Mouse (Mus musculus) MEL (cell line): Measurements from ENCODE around the gene Fbxw2. TPM values are rescaled to one million over a fixed set of nuclear protein-coding genes. Genes with fewer than 3 reads are reported as not detected.
A peak's percentile ranks its signal among the peaks of the same experiment; 100 is the strongest.

Experiments
- DNase-seq: peaks from one replicate; pipeline ENCODE4 v3.0.0; 2011; ENCODE audit warnings: low read depth, low spot score
- H3K27ac ChIP-seq: 2 replicates; pipeline ENCODE4 v1.5.1; 2012; ENCODE audit warnings: low read depth, mild to moderate bottlenecking, control low read depth, low read length, moderate library complexity; ENCODE audit not compliant: control insufficient read depth
- H3K27me3 ChIP-seq, 2 experiments: fragments of 150-350 bp in 1 of 2; sonication (generic) in 1 of 2; 2 replicates each; pipeline ENCODE4 v1.6.1; 2012; ENCODE audit warnings: low read length in 2 of 2, mild to moderate bottlenecking in 2 of 2, improper control_type of control experiment in 1 of 2, moderate library complexity in 1 of 2; ENCODE audit not compliant: insufficient read depth in 2 of 2, control insufficient read depth in 1 of 2
- H3K36me3 ChIP-seq, 2 experiments: 2 replicates each; pipeline ENCODE4 v1.6.1; 2012 to 2014; ENCODE audit warnings: low read length in 2 of 2, improper control_type of control experiment in 1 of 2, inconsistent platforms in 1 of 2, mild to moderate bottlenecking in 1 of 2; ENCODE audit not compliant: insufficient read depth in 2 of 2, control insufficient read depth in 1 of 2
- H3K4me1 ChIP-seq, 2 experiments: fragments of 150-350 bp in 1 of 2; sonication (generic) in 1 of 2; 2 replicates each; pipeline ENCODE4 v1.6.1; 2012; ENCODE audit warnings: low read length in 2 of 2, improper control_type of control experiment in 1 of 2, mild to moderate bottlenecking in 1 of 2; ENCODE audit not compliant: insufficient read depth in 2 of 2, control insufficient read depth in 1 of 2
- H3K4me3 ChIP-seq, 2 experiments: fragments of 150-350 bp in 1 of 2; sonication (generic) in 1 of 2; 2 replicates each; pipeline ENCODE4 v1.5.1; 2012; ENCODE audit warnings: low read depth in 2 of 2, low read length in 2 of 2, mild to moderate bottlenecking in 2 of 2, moderate library complexity in 2 of 2, control low read depth in 1 of 2, improper control_type of control experiment in 1 of 2; ENCODE audit not compliant: control insufficient read depth in 1 of 2, insufficient read depth in 1 of 2
- H3K79me2 ChIP-seq: 2 replicates; pipeline ENCODE4 v1.6.1; 2012; ENCODE audit warnings: mild to moderate bottlenecking, low read length, moderate library complexity; ENCODE audit not compliant: control insufficient read depth, poor library complexity, insufficient read depth
- H3K9ac ChIP-seq: 2 replicates; pipeline ENCODE4 v1.6.1; 2012; ENCODE audit warnings: low read depth, mild to moderate bottlenecking, control low read depth, low read length, moderate library complexity; ENCODE audit not compliant: control insufficient read depth, poor library complexity, severe bottlenecking
- H3K9me3 ChIP-seq: fragments of 150-350 bp; sonication (generic); replicated peaks from 2 replicates; pipeline ENCODE4 v1.6.1; 2012; ENCODE audit warnings: mild to moderate bottlenecking, low read length, improper control_type of control experiment, moderate library complexity; ENCODE audit not compliant: insufficient read depth
- BHLHE40 ChIP-seq: IDR thresholded peaks from 2 replicates; pipeline ENCODE4 v1.6.1; 2012; ENCODE audit warnings: low read depth, mild to moderate bottlenecking, inconsistent platforms, low read length, improper control_type of control experiment, borderline replicate concordance
- CHD1 ChIP-seq: IDR thresholded peaks from 2 replicates; pipeline ENCODE4 v1.6.1; 2012; ENCODE audit warnings: low read depth, mild to moderate bottlenecking, inconsistent platforms, low read length, improper control_type of control experiment
- CHD2 ChIP-seq: IDR thresholded peaks from 2 replicates; pipeline ENCODE4 v1.6.1; 2011; ENCODE audit warnings: low read length, improper control_type of control experiment
- CTCF ChIP-seq, 3 experiments: IDR thresholded peaks in 2 of 3; conservative IDR thresholded peaks in 1 of 3; 2 replicates each; pipeline ENCODE4 v1.5.1; 2011 to 2012; ENCODE audit warnings: low read length in 3 of 3, low read depth in 2 of 3, mild to moderate bottlenecking in 2 of 3, improper control_type of control experiment in 1 of 3, inconsistent platforms in 1 of 3, mixed read lengths in 1 of 3, moderate library complexity in 1 of 3; ENCODE audit not compliant: control insufficient read depth in 1 of 3, insufficient read depth in 1 of 3, poor library complexity in 1 of 3, severe bottlenecking in 1 of 3
- E2F4 ChIP-seq: IDR thresholded peaks from 2 replicates; pipeline ENCODE4 v1.6.1; 2011; ENCODE audit warnings: low read depth, low read length, improper control_type of control experiment, borderline replicate concordance
- ELF1 ChIP-seq: IDR thresholded peaks from 2 replicates; pipeline ENCODE4 v1.6.1; 2014; ENCODE audit warnings: low read depth, mild to moderate bottlenecking, inconsistent platforms, low read length, improper control_type of control experiment, moderate library complexity
- EP300 ChIP-seq, 2 experiments: IDR thresholded peaks; 2 replicates each; pipeline ENCODE4 v1.6.1; 2011; ENCODE audit warnings: improper control_type of control experiment in 2 of 2, low read length in 2 of 2, low read depth in 1 of 2, mild to moderate bottlenecking in 1 of 2
- ETS1 ChIP-seq: IDR thresholded peaks from 2 replicates; pipeline ENCODE4 v1.6.1; 2012; ENCODE audit warnings: low read depth, mild to moderate bottlenecking, inconsistent platforms, low read length, improper control_type of control experiment, moderate library complexity
- GABPA ChIP-seq: IDR thresholded peaks from 2 replicates; pipeline ENCODE4 v1.6.1; 2012; ENCODE audit warnings: low read depth, mild to moderate bottlenecking, inconsistent platforms, low read length, improper control_type of control experiment, moderate library complexity
- GATA1 ChIP-seq: IDR thresholded peaks from 2 replicates; pipeline ENCODE4 v1.6.1; 2011; ENCODE audit warnings: low read depth, low read length, improper control_type of control experiment
- HCFC1 ChIP-seq: IDR thresholded peaks from 2 replicates; pipeline ENCODE4 v1.6.1; 2012; ENCODE audit warnings: low read depth, mild to moderate bottlenecking, inconsistent platforms, low read length, improper control_type of control experiment, moderate library complexity
- JUND ChIP-seq: IDR thresholded peaks from 2 replicates; pipeline ENCODE4 v1.6.1; 2011; ENCODE audit warnings: low read depth, mild to moderate bottlenecking, improper control_type of control experiment, low read length
- KAT2A ChIP-seq: conservative IDR thresholded peaks from 2 replicates; pipeline ENCODE4 v1.6.1; 2012; ENCODE audit warnings: low read depth, low read length, improper control_type of control experiment, inconsistent platforms
- MAFK ChIP-seq: IDR thresholded peaks from 2 replicates; pipeline ENCODE4 v1.6.1; 2011; ENCODE audit warnings: low read depth, mild to moderate bottlenecking, low read length, improper control_type of control experiment, borderline replicate concordance
- MAX ChIP-seq: IDR thresholded peaks from 2 replicates; pipeline ENCODE4 v1.6.1; 2011; ENCODE audit warnings: low read length, improper control_type of control experiment
- MAZ ChIP-seq: IDR thresholded peaks from 2 replicates; pipeline ENCODE4 v1.6.1; 2012; ENCODE audit warnings: low read depth, mild to moderate bottlenecking, inconsistent platforms, low read length, improper control_type of control experiment
- MEF2A ChIP-seq: IDR thresholded peaks from 2 replicates; pipeline ENCODE4 v1.6.1; 2014; ENCODE audit warnings: low read depth, mild to moderate bottlenecking, inconsistent platforms, low read length, improper control_type of control experiment; ENCODE audit not compliant: poor library complexity, insufficient replicate concordance, severe bottlenecking; ENCODE audit errors: extremely low read depth
- MXI1 ChIP-seq: IDR thresholded peaks from 2 replicates; pipeline ENCODE4 v1.6.1; 2011; ENCODE audit warnings: mild to moderate bottlenecking, low read depth, low read length, improper control_type of control experiment
- MYB ChIP-seq: IDR thresholded peaks from 2 replicates; pipeline ENCODE4 v1.6.1; 2011; ENCODE audit warnings: mild to moderate bottlenecking, low read depth, low read length, improper control_type of control experiment
- MYC ChIP-seq: IDR thresholded peaks from 2 replicates; pipeline ENCODE4 v1.6.1; 2011; ENCODE audit warnings: low read depth, mild to moderate bottlenecking, low read length, improper control_type of control experiment, moderate library complexity
- NELFE ChIP-seq: IDR thresholded peaks from 2 replicates; pipeline ENCODE4 v1.6.1; 2011; ENCODE audit warnings: low read depth, low read length, improper control_type of control experiment
- NRF1 ChIP-seq: IDR thresholded peaks from 2 replicates; pipeline ENCODE4 v1.6.1; 2014; ENCODE audit warnings: low read depth, mild to moderate bottlenecking, inconsistent platforms, low read length, improper control_type of control experiment, moderate library complexity; ENCODE audit not compliant: poor library complexity, insufficient read depth, severe bottlenecking
- POLR2A ChIP-seq, 2 experiments: IDR thresholded peaks; 2 replicates each; pipeline ENCODE4 v1.6.1; 2011 to 2012; ENCODE audit warnings: low read length in 2 of 2, mild to moderate bottlenecking in 2 of 2, control low read depth in 1 of 2, improper control_type of control experiment in 1 of 2, low read depth in 1 of 2, moderate library complexity in 1 of 2; ENCODE audit not compliant: control insufficient read depth in 1 of 2, insufficient read depth in 1 of 2, poor library complexity in 1 of 2
- POLR2AphosphoS2 ChIP-seq: IDR thresholded peaks from 2 replicates; pipeline ENCODE4 v1.6.1; 2011; ENCODE audit warnings: low read length, improper control_type of control experiment
- POLR2AphosphoS5 ChIP-seq: IDR thresholded peaks from 2 replicates; pipeline ENCODE4 v1.6.1; 2012; ENCODE audit warnings: low read depth, borderline replicate concordance, mild to moderate bottlenecking, inconsistent platforms, low read length, moderate library complexity, mixed read lengths
- RCOR1 ChIP-seq: IDR thresholded peaks from 2 replicates; pipeline ENCODE4 v1.6.1; 2012; ENCODE audit warnings: low read depth, mild to moderate bottlenecking, inconsistent platforms, low read length, improper control_type of control experiment
- SIN3A ChIP-seq: IDR thresholded peaks from 2 replicates; pipeline ENCODE4 v1.6.1; 2012; ENCODE audit warnings: low read length, improper control_type of control experiment, inconsistent platforms
- SMC3 ChIP-seq: IDR thresholded peaks from 2 replicates; pipeline ENCODE4 v1.6.1; 2011; ENCODE audit warnings: low read depth, low read length, improper control_type of control experiment
- TAL1 ChIP-seq: IDR thresholded peaks from 2 replicates; pipeline ENCODE4 v1.6.1; 2012; ENCODE audit warnings: mild to moderate bottlenecking, inconsistent platforms, low read length, moderate library complexity, mixed read lengths
- TBP ChIP-seq: IDR thresholded peaks from 2 replicates; pipeline ENCODE4 v1.8.0; 2011; ENCODE audit warnings: low read depth, low read length, improper control_type of control experiment
- TCF12 ChIP-seq: IDR thresholded peaks from 2 replicates; pipeline ENCODE4 v1.6.1; 2014; ENCODE audit warnings: low read depth, mild to moderate bottlenecking, inconsistent platforms, low read length, improper control_type of control experiment, moderate library complexity
- UBTF ChIP-seq: IDR thresholded peaks from 2 replicates; pipeline ENCODE4 v1.6.1; 2012; ENCODE audit warnings: low read depth, mild to moderate bottlenecking, inconsistent platforms, low read length, improper control_type of control experiment, moderate library complexity, borderline replicate concordance; ENCODE audit not compliant: insufficient read depth
- USF1 ChIP-seq: IDR thresholded peaks from 2 replicates; pipeline ENCODE4 v1.6.1; 2014; ENCODE audit warnings: low read depth, mild to moderate bottlenecking, inconsistent platforms, low read length, improper control_type of control experiment, moderate library complexity
- USF2 ChIP-seq, 2 experiments: IDR thresholded peaks; 2 replicates each; pipeline ENCODE4 v1.6.1; 2011 to 2012; ENCODE audit warnings: improper control_type of control experiment in 2 of 2, low read length in 2 of 2, borderline replicate concordance in 1 of 2, inconsistent platforms in 1 of 2, low read depth in 1 of 2, mild to moderate bottlenecking in 1 of 2; ENCODE audit not compliant: insufficient read depth in 1 of 2
- ZC3H11A ChIP-seq: IDR thresholded peaks from 2 replicates; pipeline ENCODE4 v1.6.1; 2012; ENCODE audit warnings: low read depth, mild to moderate bottlenecking, inconsistent platforms, low read length, improper control_type of control experiment
- ZKSCAN1 ChIP-seq: IDR thresholded peaks from 2 replicates; pipeline ENCODE4 v1.6.1; 2012; ENCODE audit warnings: low read depth, mild to moderate bottlenecking, inconsistent platforms, low read length, improper control_type of control experiment, moderate library complexity
- ZMIZ1 ChIP-seq: IDR thresholded peaks from 2 replicates; pipeline ENCODE4 v1.6.1; 2012; ENCODE audit warnings: low read depth, mild to moderate bottlenecking, inconsistent platforms, low read length, improper control_type of control experiment, moderate library complexity
- ZNF384 ChIP-seq: IDR thresholded peaks from 2 replicates; pipeline ENCODE4 v1.6.1; 2012; ENCODE audit warnings: low read depth, mild to moderate bottlenecking, inconsistent platforms, low read length, improper control_type of control experiment
- polyA plus RNA-seq, 2 experiments: library from polyadenylated mRNA; stranded (reverse) in 1 of 2; unstranded in 1 of 2; fragments of >175 nt in 1 of 2; fragments of >200 nt in 1 of 2; gene quantifications; 2 replicates each; pipeline versions ENCODE4 v1.2.1 to v1.2.4; 2012; ENCODE audit warnings: low replicate concordance in 2 of 2, low read depth in 1 of 2; ENCODE audit not compliant: insufficient read length in 2 of 2, insufficient read depth in 1 of 2, missing spikeins in 1 of 2
- total RNA-seq: library from RNA; depleted of rRNA; stranded (reverse); fragments of 300-350 nt; gene quantifications from 2 replicates; pipeline ENCODE4 v1.2.3, GENCODE M21; 2012

The Fbxw2 gene
- total and polyA plus RNA-seq, 3 experiments = 43.7 to 101 (median 49.7) TPM

GRCm38 (mm10) chr2:34809568-34809967 is 16.5 kb downstream of the Fbxw2 start:
- no peak overlapping the region for H3K4me3 ChIP-seq
- H3K79me2 ChIP-seq = peaks cover 43% of the 10 kb centered on the region
- H3K4me1 ChIP-seq = peaks cover 21 to 25% of the 10 kb centered on the region in 2 experiments
- no peaks in the 10 kb centered on the region for H3K9me3 ChIP-seq
- H3K27ac ChIP-seq = peak overlapping the region; percentile 75
- no peak overlapping the region for H3K9ac ChIP-seq
- H3K36me3 ChIP-seq = peaks cover 29 to 67% of the 10 kb centered on the region in 2 experiments
- peak; percentile 53 for DNase-seq
- H3K27me3 ChIP-seq = no peaks in the 10 kb centered on the region
- TF ChIP-seq ZKSCAN1 (no peak), GATA1 (peak; percentile 85), USF1 (no peak), ETS1 (peak; percentile 77), ZMIZ1 (0 out of 2 replicates have a peak, but pooled peaks have one; percentile 22), MYB (no peak), TAL1 (peak; percentile 39), MAZ (no peak), EP300 (IDR thresholded peaks at IDR 0.05; ENCODE audit: low read depth in 1 of 2, low read length in 2 of 2) (peak; percentile 76 to 79), POLR2A (IDR thresholded peaks at IDR 0.05; ENCODE audit: control insufficient read depth in 1 of 2, insufficient read depth in 1 of 2, low read depth in 1 of 2, low read length in 2 of 2, poor library complexity in 1 of 2) (peak in 1 of 2 experiments; percentile 34; a peak in 1 of 4 replicates), SIN3A (peak; percentile 52), TBP (no peak), NRF1 (no peak), CHD1 (no peak), E2F4 (no peak), ELF1 (no peak), TCF12 (peak; percentile 81), RCOR1 (peak; percentile 37; the same call in 1 of the 2 replicates), NELFE (no peak), MAFK (no peak), CTCF (IDR thresholded peaks at IDR 0.05 in 2 of 3, conservative IDR thresholded peaks at IDR 0.05 in 1 of 3; ENCODE audit: control insufficient read depth in 1 of 3, insufficient read depth in 1 of 3, low read depth in 2 of 3, low read length in 3 of 3, poor library complexity in 1 of 3, severe bottlenecking in 1 of 3) (no peak), BHLHE40 (no peak), MXI1 (0 out of 2 replicates have a peak, but pooled peaks have one; percentile 34), HCFC1 (no peak), JUND (no peak), ZNF384 (no peak), SMC3 (no peak), USF2 (IDR thresholded peaks at IDR 0.05; ENCODE audit: borderline replicate concordance in 1 of 2, insufficient read depth in 1 of 2, low read depth in 1 of 2, low read length in 2 of 2) (no peak), MEF2A (no peak), ZC3H11A (no peak), GABPA (no peak), MYC (no peak), POLR2AphosphoS2 (no peak), UBTF (no peak), CHD2 (no peak), POLR2AphosphoS5 (no peak), KAT2A (no peak), MAX (no peak)
